Mouse (Mus musculus) layer of hippocampus, postnatal 36 days (tissue): ENCODE measurements around the gene Ift43. TPM values are rescaled to one million over a fixed set of nuclear protein-coding genes. Genes with fewer than 3 reads are reported as not detected.
A peak's percentile ranks its signal among the peaks of the same experiment; 100 is the strongest.

Experiments used
- DNase-seq, 2 experiments: peaks; one replicate each; pipeline ENCODE4 v3.0.0; 2022
- total RNA-seq, 2 experiments: library from RNA; stranded (reverse); gene quantifications; 2 replicates each; pipeline ENCODE4 v1.2.3; 2021

Ift43 gene
- total RNA-seq, 2 experiments from 2014 or later = 12.0 to 14.4 TPM

- peak in 1 of 2 experiments; percentile 31 for DNase-seq
These were observed 3.7 kb upstream of the Ift43 start, which contains the start of gene Tgfb3 for GRCm38 (mm10) chr12:86078553-86079201. Gene Tgfb3, minus strand, starts transcription at chr12:86079041.

- peak; percentile 90 to 92 for DNase-seq
These were observed 3.1 kb upstream of the Ift43 start for GRCm38 (mm10) chr12:86079202-86079667.

- no peak for DNase-seq
These were observed 3.5 kb downstream of the Ift43 start for GRCm38 (mm10) chr12:86085873-86086272.

- no peak for DNase-seq
These were observed 4.2 kb downstream of the Ift43 start for GRCm38 (mm10) chr12:86086550-86086949.

GRCm38 (mm10) chr12:86088042-86088441 is 5.7 kb downstream of the Ift43 start:
- DNase-seq = no peak

GRCm38 (mm10) chr12:86090764-86091163 is 8.4 kb downstream of the Ift43 start:
- no peak for DNase-seq

- no peak for DNase-seq
These were observed 9.3 kb downstream of the Ift43 start for GRCm38 (mm10) chr12:86091601-86092132.

- DNase-seq = no peak
These were observed 11.7 kb downstream of the Ift43 start for GRCm38 (mm10) chr12:86094075-86094474.

GRCm38 (mm10) chr12:86095806-86096205 is 13.5 kb downstream of the Ift43 start:
- no peak for DNase-seq

GRCm38 (mm10) chr12:86097781-86098180 is 15.4 kb downstream of the Ift43 start:
- no peak for DNase-seq

- DNase-seq = no peak
These were observed 18.4 kb downstream of the Ift43 start for GRCm38 (mm10) chr12:86100711-86101110.

- no peak for DNase-seq
These were observed 20.3 kb downstream of the Ift43 start for GRCm38 (mm10) chr12:86102686-86103085.

GRCm38 (mm10) chr12:86103391-86103790 is 21.1 kb downstream of the Ift43 start:
- DNase-seq = peak in 1 of 2 experiments; percentile 45

GRCm38 (mm10) chr12:86103852-86104251 is 21.5 kb downstream of the Ift43 start:
- DNase-seq = no peak

GRCm38 (mm10) chr12:86104297-86104696 is 22.0 kb downstream of the Ift43 start:
- no peak for DNase-seq

- DNase-seq = no peak
These were observed 23.2 kb downstream of the Ift43 start for GRCm38 (mm10) chr12:86105546-86105945.

GRCm38 (mm10) chr12:86106086-86106485 is 23.7 kb downstream of the Ift43 start:
- no peak for DNase-seq

- no peak for DNase-seq
These were observed 25.3 kb downstream of the Ift43 start for GRCm38 (mm10) chr12:86107645-86108044.

GRCm38 (mm10) chr12:86109531-86109930 is 27.2 kb downstream of the Ift43 start:
- no peak for DNase-seq

GRCm38 (mm10) chr12:86110637-86111036 is 28.3 kb downstream of the Ift43 start:
- no peak for DNase-seq

GRCm38 (mm10) chr12:86116295-86116835 is 34.0 kb downstream of the Ift43 start:
- no peak for DNase-seq

GRCm38 (mm10) chr12:86124016-86124415 is 41.7 kb downstream of the Ift43 start:
- DNase-seq = no peak

GRCm38 (mm10) chr12:86128122-86128521 is 45.8 kb downstream of the Ift43 start:
- no peak for DNase-seq

- DNase-seq = no peak
These were observed 46.7 kb downstream of the Ift43 start for GRCm38 (mm10) chr12:86129005-86129404.
